Mouse (Mus musculus): Measurements from ENCODE around the gene Clk1. TPM values are rescaled to one million over a fixed set of nuclear protein-coding genes. Genes with fewer than 3 reads are reported as not detected.
A peak's percentile ranks its signal among the peaks of the same experiment; 100 is the strongest.
"Not testable (repeated sequence)": the region's sequence is repeated elsewhere in the genome, so short reads cannot be mapped to it uniquely, and the experiment has no call there.

Gene Clk1
- polyA plus RNA-seq, 1 experiment from 2014 or later = 171 TPM

GRCm38 (mm10) chr1:58391421-58392267 lies 32.2 kb downstream of the Clk1 start:
- DNase-seq (ENCODE audit: low spot score) = peak; percentile 59
- no peak for TF ChIP-seq CTCF (IDR thresholded peaks at IDR 0.05; ENCODE audit: low read depth)
- Histone ChIP-seq H3K9me3 (replicated peaks; ENCODE audit: low read length) (no peaks in the 10 kb centered on the region), H3K4me2 (ENCODE audit: low read length) (peak overlapping the region; percentile 62), H3K27me3 (ENCODE audit: insufficient read depth, low read length) (no peaks in the 10 kb centered on the region), H3K36me3 (ENCODE audit: insufficient read depth, low read length) (peaks cover 8% of the 10 kb centered on the region; the same call in 1 of the 2 replicates), H3K27ac (peak overlapping the region; percentile 99), H3K4me1 (replicated peaks; ENCODE audit: insufficient read depth, low read length) (0 out of 2 replicates have a peak, but pooled peaks cover 3% of the 10 kb centered on the region), H3K4me3 (replicated peaks; ENCODE audit: low read depth, low read length) (peak overlapping the region; percentile 97), H3K9ac (ENCODE audit: low read depth, low read length) (peak overlapping the region; percentile 99)
- ATAC-seq (replicated peaks; ENCODE audit: low FRiP score, low read depth) = no peak
- WGBS = 34% methylated on average over 19 of the region's 19 CpGs

- ATAC-seq (replicated peaks; ENCODE audit: low FRiP score, low read depth) (peak; percentile 52; the same call in 1 of the 2 replicates), DNase-seq (ENCODE audit: low spot score) (no peak)
- Histone ChIP-seq H3K9ac (ENCODE audit: low read depth, low read length) (no peak overlapping the region), H3K4me3 (replicated peaks; ENCODE audit: low read depth, low read length) (no peak overlapping the region), H3K27ac (no peak overlapping the region), H3K27me3 (ENCODE audit: insufficient read depth, low read length) (no peaks in the 10 kb centered on the region), H3K9me3 (replicated peaks; ENCODE audit: low read length) (no peaks in the 10 kb centered on the region), H3K36me3 (ENCODE audit: insufficient read depth, low read length) (no peaks in the 10 kb centered on the region), H3K4me2 (ENCODE audit: low read length) (no peak overlapping the region), H3K4me1 (replicated peaks; ENCODE audit: insufficient read depth, low read length) (no peaks in the 10 kb centered on the region)
- WGBS = 67% methylated on average over 5 of the region's 5 CpGs
- TF ChIP-seq CTCF (IDR thresholded peaks at IDR 0.05; ENCODE audit: low read depth) = no peak
These were observed 41.1 kb downstream of the Clk1 start for GRCm38 (mm10) chr1:58382586-58383281.

- Histone ChIP-seq H3K27ac (no peak overlapping the region), H3K4me1 (replicated peaks; ENCODE audit: insufficient read depth, low read length) (no peaks in the 10 kb centered on the region), H3K9me3 (replicated peaks; ENCODE audit: low read length) (no peaks in the 10 kb centered on the region), H3K27me3 (ENCODE audit: insufficient read depth, low read length) (no peaks in the 10 kb centered on the region), H3K9ac (ENCODE audit: low read depth, low read length) (no peak overlapping the region), H3K36me3 (ENCODE audit: insufficient read depth, low read length) (no peaks in the 10 kb centered on the region), H3K4me3 (replicated peaks; ENCODE audit: low read depth, low read length) (no peak overlapping the region), H3K4me2 (ENCODE audit: low read length) (no peak overlapping the region)
- DNase-seq (ENCODE audit: low spot score) (no peak), ATAC-seq (replicated peaks; ENCODE audit: low FRiP score, low read depth) (no peak)
- WGBS = 82% methylated on average over 3 of the region's 3 CpGs
- no peak for TF ChIP-seq CTCF (IDR thresholded peaks at IDR 0.05; ENCODE audit: low read depth)
These were observed 48.2 kb downstream of the Clk1 start for GRCm38 (mm10) chr1:58375574-58376147.

GRCm38 (mm10) chr1:58374266-58374665 lies 49.6 kb downstream of the Clk1 start:
- H3K36me3 ChIP-seq (ENCODE audit: insufficient read depth, low read length); ATAC-seq (replicated peaks; ENCODE audit: low FRiP score, low read depth); H3K9me3 ChIP-seq (replicated peaks; ENCODE audit: low read length); H3K4me3 ChIP-seq (replicated peaks; ENCODE audit: low read depth, low read length); H3K4me1 ChIP-seq (replicated peaks; ENCODE audit: insufficient read depth, low read length); DNase-seq (ENCODE audit: low spot score); H3K4me2 ChIP-seq (ENCODE audit: low read length); H3K27ac ChIP-seq; H3K27me3 ChIP-seq (ENCODE audit: insufficient read depth, low read length); H3K9ac ChIP-seq (ENCODE audit: low read depth, low read length): not testable (repeated sequence)
- 79% methylated on average over 2 of the region's 2 CpGs for WGBS

GRCm38 (mm10) chr1:58369716-58370115 lies 54.1 kb downstream of the Clk1 start:
- Histone ChIP-seq H3K4me1 (replicated peaks; ENCODE audit: insufficient read depth, low read length) (no peaks in the 10 kb centered on the region), H3K36me3 (ENCODE audit: insufficient read depth, low read length) (no peaks in the 10 kb centered on the region), H3K9ac (ENCODE audit: low read depth, low read length) (no peak overlapping the region), H3K27me3 (ENCODE audit: insufficient read depth, low read length) (no peaks in the 10 kb centered on the region), H3K9me3 (replicated peaks; ENCODE audit: low read length) (no peaks in the 10 kb centered on the region), H3K27ac (no peak overlapping the region), H3K4me2 (ENCODE audit: low read length) (no peak overlapping the region), H3K4me3 (replicated peaks; ENCODE audit: low read depth, low read length) (no peak overlapping the region)
- 78% methylated on average over 2 of the region's 2 CpGs for WGBS
- ATAC-seq (replicated peaks; ENCODE audit: low FRiP score, low read depth) (no peak), DNase-seq (ENCODE audit: low spot score) (no peak)
- TF ChIP-seq CTCF (IDR thresholded peaks at IDR 0.05; ENCODE audit: low read depth) = no peak

- ATAC-seq (replicated peaks; ENCODE audit: low FRiP score, low read depth) = no peak
- H3K9me3 ChIP-seq (replicated peaks; ENCODE audit: low read length) = no peaks in the 10 kb centered on the region
- H3K36me3 ChIP-seq (ENCODE audit: insufficient read depth, low read length) = no peaks in the 10 kb centered on the region
- no peak for DNase-seq (ENCODE audit: low spot score)
- no peaks in the 10 kb centered on the region for H3K27me3 ChIP-seq (ENCODE audit: insufficient read depth, low read length)
- no peaks in the 10 kb centered on the region for H3K4me1 ChIP-seq (replicated peaks; ENCODE audit: insufficient read depth, low read length)
- H3K27ac ChIP-seq = no peak overlapping the region
- H3K9ac ChIP-seq (ENCODE audit: low read depth, low read length) = no peak overlapping the region
- no peak overlapping the region for H3K4me3 ChIP-seq (replicated peaks; ENCODE audit: low read depth, low read length)
- 69% methylated on average over 12 of the region's 12 CpGs for WGBS
- no peak for TF ChIP-seq CTCF (IDR thresholded peaks at IDR 0.05; ENCODE audit: low read depth)
- no peak overlapping the region for H3K4me2 ChIP-seq (ENCODE audit: low read length)
These were observed 57.0 kb downstream of the Clk1 start for GRCm38 (mm10) chr1:58366737-58367471.

All from kidney, postnatal 0 days (tissue).